Mouse (Mus musculus) B cell, adult 2 months (primary cell): ENCODE data around the gene Ano1.

ENCODE experiments used
- DNase-seq, 2 experiments: peaks; one replicate each; pipeline ENCODE4 v3.0.0; 2022

Gene Ano1

DNA sequence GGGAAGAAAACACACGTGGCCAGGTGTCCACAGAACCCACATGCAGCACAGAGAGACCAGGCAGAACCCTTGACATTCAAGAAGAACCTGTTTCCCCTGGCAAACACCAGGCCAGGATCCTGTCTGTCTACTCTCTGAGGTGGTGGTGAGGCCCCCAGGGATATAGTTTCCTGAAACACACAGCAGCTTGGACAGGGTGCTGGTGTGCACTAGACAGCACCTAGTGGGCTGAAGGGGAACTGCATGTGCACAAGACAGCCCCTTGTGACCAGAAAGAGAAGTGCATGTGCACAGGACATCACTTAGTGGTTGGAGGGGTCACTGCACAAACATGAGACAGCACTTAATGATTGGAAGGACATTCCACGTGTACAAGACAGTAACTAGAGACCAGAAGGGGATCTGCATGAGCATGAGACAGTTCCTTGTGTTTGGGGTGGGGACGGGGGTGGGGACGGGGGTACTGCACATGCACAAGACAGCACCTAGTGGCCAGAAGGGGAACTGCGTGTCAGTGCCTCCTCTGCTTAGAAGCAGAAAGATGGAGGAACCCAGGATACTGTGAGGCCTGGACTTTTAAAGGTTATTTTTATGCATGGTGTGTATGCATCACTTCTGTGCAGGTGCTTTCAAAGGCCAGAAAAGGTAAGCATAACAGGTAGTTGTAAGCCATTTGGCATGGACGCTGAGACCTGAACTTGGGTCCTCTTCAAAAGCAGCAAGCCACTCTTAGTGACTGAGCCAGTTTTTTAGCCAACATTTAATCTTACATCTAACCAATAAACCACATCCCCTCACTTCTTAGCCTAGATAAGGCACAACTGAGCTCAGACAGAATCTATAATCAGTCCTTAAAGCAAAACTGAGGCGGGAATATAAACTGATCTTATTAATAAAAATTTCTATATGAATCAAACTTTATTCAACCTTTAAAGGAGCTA, 54.7 kb downstream of the Ano1 start:
- DNase-seq, result peak; percentile 31 to 54

DNA sequence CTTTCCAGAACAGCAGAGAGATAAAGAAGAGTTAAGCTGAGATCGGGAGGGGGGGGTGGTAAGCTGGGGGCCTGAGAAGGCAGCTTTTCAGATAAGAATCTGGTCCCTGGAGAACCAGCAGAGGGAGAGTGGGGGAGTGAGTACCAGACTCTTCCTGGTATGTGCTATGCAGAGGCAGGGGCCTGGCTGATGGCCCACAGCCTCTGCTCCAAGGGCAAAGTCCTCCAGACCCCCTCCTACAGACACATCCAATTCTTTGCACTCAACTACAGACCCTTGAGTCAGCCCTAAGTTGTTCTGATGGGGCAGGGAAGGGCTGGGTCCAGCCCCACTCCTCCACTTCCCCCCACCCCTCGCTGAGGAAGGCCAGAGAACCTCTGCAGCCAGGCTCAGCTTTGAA, 61.9 kb downstream of the Ano1 start:
- DNase-seq, result no peak

DNA sequence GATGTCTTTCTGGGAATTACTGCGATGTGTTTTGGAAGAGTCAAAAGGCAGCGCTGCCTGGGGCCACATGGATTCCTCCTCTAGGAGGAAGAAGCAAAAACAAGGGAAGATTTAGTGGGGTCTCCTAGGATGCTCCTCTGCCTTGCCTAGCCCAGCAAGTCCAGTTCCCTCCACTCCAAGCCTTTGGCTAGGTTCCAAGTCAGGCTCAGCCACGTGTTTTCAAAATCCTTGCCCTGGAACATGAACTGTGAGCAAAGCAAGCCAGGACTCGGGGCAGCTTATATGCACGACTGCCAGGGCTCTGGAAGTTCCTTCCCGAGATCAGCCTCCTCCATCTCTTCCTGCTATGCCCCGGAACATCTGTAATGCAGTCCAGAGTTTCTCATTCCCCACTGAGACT, 62.6 kb downstream of the Ano1 start:
- DNase-seq, result no peak

DNA sequence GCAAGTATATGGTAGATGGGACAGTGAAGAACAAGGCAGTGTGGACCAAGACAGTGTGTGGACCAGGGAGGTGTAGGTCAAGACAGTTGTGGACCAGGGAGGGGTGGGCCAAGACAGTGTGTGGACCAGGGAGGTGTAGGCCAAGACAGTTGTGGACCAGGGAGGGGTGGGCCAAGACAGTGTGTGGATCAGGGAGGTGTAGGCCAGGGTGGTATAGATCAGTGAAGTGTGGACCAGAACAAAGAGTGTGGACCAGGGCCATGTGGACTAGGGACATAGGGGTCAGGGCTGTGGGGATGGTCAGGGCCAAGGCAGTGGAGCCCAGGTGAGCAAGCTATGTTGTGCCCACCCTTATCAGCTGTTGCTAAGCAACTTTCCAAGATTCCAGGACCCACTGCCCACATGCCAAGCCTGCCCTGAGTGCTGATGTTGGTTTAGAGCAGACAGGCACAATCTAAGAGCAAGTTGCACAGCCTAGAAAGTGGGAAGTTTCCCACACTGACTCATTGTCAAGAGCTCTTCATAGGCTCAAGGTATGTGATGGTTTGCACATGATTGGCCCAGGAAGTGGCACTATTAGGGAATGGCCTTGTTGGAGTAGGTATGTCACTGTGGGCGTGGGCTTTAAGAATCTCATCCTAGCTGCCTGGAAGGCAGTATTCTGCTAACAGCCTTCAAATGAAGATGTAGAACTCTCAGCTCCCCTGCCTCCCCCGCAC, 64.0 kb downstream of the Ano1 start:
- DNase-seq, result no peak

DNA sequence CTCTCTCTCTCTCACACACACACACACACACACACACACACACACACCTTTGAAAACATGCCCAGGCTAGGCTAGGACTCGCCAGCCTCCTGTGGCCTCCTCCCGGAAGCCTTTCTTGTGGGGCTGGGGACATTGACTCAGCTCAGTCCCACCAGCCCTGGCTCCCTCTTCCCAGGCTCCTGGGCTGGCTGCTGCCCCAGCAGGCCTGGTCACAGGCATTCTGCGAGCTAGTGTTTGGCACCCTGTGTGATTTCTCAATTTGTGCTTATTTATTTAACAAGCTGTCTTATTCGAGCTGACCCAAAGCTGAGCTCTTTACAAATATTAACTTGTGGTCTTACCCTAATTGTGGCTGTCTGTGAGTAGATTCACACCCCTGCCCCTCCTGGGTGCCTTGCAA, 66.8 kb downstream of the Ano1 start:
- DNase-seq, result no peak

DNA sequence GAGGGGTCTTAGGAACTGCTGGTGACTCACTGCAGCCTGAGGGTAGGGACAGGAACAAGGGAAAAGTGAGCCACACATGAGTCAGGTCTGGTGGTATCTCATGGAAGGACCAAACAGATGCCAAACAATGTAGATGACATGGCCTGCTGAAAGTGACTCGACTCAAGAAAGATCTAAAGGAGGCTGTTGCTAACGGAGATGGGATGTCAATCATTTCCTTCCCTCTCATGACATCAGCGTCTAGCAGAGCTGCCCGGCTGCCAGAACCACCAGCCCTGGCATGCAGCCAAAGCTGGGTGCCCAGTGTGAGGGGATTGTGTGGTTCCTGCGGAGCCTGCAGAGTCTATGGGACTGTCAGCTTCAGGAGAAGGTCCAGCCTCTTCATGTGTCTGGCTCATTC, 67.3 kb downstream of the Ano1 start:
- DNase-seq, result no peak

DNA sequence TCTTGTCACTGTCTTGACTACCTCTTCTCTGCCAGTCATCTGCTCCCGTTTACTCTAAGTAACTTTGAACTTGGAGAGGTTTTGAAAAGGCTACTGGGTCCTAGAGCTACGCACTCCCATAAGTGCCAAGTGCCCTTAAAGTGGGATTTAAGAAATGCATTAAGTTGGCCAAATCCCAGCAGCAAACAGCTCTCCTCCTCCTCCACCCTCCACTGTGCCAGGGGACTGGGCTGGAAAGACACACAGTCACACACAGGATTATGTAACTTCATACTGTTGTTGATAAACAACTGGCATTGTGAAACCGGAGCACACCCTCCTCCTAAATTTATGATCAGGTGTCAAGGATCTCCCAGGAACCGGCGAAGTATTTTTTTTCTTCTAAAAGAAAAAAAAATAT, 71.7 kb downstream of the Ano1 start:
- DNase-seq, result no peak

DNA sequence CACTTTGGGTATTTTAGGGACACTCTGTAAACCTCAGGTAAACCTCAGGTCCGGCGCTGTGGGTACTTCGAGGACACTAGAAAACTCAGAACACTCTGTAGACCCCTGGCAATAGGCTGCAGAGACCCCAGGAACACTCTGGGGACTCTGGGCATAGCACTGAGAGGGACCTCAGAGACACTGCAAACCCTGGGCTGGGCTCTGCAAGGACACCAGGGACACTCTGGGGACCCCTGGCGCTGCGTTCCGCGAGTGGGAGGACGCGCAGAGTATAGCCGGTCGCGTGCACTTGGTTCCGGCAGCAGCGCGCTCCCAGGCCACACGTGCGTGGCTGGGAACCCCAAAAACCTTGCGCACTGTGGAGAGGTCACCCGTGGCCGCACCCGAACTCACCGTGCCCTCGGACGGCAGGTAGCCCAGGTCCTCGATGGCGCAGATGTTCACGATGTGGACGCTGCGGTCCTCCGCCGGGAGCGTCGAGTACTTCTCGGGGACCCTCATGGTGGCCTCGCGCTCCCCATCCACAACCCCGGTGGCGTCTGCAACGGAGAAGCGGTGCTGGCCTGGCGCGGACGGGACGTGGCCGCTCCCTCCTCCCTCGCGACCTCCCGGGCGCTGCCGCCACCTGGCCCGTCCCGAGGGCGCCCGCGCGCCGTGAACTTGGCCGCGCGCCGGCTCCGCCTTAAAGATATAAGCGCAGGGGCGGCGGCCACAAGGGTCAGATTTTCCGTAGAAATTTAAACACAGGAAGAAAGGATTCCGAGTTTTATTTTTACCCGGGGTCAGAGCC, 73.3 kb downstream of the Ano1 start:
- no peak for DNase-seq

DNA sequence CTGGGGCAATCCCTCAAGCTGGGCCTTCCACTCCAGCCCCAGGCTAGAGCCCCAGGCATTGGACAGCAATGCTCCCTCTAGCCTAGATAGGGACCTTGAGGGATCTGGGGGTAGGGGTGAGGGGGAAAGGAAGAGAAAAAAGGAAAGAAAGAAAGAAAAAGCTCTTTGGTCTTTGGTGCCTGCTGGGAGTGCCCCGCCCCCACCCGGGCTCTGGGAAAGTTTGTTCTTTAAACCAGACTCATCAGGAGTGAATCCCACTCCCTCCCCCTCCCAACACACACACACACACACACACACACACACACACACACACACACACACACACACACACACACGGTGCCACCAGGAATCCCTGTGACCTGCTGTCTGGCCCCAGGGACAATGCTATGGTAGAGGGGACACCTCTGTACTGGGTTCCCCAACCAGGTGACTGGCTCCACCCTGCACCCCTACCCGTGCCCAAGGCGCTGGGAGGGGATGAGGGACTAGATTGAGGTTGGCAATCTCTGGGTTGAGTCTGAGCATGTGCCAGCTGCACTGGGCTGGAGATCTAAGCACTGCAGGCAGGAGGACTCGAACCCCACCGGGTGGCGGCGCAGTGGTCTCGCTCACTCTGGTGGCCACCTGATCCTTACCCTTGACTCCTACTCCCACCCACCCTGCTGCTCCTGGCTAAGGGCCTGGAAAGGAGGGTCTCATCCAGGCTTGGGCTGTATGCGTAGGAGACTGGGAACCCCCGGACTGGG, 74.3 kb downstream of the Ano1 start:
- DNase-seq, result no peak

DNA sequence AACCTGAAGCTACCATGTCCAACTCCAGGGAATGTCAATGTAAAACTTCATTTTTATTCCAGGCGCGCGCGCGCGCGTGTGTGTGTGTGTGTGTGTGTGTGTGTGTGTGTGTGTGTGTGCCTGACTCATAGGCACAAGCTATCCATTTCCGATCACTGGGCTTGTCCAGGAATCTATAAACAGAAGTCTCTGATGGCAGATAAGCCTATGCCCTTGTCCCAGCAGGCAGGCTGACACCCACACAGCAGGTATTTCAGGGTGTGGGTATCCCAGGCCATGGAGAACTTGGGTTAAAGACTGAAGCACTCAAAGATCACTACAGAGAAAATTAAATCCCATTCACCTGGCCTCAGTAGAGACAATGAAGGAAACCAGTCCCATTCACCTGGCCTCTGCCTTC, 76.1 kb downstream of the Ano1 start:
- no peak for DNase-seq

DNA sequence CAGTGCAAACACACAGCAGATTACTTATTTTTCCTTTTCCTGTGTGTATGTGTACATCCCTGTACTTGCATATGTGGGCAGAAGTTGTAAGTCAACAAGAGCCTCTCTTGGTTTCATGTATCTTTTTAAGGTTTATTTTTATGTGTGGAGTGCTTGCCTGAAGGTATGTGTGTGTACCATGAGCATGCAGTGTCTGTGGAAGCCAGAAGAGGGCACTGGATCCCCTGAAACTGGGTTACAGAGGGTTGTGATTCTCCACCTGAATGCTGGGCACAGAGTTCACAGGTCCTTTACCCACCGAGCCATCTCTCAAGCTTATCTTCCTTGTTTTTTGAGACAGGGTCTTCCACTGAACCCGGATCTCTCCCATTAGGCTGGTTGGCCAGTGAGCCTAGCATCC, 81.9 kb downstream of the Ano1 start:
- DNase-seq, result no peak

DNA sequence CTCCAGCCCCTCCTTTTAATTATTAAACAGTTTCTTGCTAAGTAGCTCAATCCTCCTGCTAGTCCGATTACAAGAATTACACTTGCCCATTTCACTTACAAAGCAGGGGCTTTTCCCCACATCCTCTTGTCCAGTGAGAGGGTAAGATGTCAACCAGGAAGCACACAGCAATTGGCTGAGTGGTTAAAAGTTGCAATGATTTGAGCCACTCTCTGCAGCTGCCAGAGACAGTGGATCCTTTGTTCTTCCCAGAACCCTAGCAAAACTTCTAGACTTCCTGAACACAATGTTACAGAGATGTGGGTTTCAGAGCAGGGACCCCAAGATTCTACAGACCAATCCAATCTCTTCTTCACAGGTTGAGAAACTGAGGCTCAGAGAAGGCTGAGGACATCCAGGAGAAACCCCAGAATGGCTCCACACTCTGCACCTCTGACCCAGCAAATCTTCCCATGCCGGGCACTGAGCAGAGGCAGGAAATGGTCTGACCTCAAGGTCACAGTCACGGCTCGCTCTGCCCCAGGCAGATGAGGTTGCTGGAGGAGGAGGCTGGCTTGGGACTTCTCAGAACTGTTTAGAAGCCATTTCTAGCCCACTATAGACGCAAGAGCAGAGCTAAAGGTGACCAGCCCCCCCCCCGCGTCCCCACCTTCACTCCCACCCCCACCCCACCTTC, 83.0 kb downstream of the Ano1 start:
- DNase-seq, result no peak

DNA sequence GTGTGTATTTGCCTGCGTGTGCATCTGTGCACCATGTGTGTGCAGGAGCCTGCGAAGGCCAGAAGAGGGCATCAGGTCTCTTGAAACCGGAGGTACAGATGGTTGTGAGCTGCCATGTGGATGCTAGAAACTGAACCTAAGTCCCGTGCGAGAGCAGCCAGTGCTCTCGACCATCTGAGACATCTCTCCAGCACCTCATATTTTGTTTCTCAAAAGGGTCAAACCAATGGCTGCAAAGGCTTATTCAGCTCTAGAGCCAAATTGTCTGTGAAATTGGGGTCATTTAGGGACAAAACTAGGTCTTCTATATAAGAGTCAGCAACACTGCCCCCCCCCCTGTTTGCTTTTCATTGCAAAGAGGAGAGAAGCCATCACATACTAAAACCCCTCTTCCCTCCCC, 84.7 kb downstream of the Ano1 start:
- DNase-seq, result no peak

DNA sequence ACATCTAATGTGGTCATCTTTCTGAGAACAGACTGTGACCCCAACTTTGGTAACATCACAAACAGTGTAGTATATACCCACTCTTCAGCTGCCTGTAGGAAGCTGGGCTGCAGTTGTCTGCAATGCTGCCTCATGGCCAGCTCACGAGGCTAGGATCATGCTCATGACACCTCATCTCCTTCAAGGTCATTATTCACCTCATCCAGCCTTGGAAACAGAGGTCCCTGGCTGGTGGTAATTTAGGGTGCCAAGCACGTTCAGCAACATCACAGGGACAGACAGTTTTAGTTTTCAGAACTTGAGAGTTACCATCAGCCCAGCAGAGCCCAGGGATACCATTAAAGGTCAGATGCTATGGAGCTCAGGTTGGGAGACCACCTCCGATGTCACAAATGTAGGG, 86.2 kb downstream of the Ano1 start:
- DNase-seq, result no peak

DNA sequence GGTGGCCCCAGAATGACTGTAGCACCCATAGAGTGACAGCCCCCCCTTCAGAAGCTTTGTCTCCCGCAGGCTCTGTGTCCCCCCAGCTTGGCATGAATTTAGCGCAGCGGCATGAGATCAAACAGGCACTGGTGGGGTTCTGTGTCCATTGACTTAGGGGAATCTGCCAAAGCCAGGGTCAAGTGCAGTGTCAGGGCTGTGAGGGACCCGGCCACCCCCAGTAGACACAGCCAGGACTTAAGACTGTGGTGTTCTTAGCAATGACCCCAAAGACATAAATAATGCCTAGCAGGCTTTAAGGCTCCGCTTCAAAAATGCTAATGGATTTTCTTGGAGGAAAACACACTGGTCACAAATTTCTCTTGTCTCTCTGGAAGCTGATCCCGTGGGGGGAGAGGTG, 88.2 kb downstream of the Ano1 start:
- DNase-seq, result no peak

DNA sequence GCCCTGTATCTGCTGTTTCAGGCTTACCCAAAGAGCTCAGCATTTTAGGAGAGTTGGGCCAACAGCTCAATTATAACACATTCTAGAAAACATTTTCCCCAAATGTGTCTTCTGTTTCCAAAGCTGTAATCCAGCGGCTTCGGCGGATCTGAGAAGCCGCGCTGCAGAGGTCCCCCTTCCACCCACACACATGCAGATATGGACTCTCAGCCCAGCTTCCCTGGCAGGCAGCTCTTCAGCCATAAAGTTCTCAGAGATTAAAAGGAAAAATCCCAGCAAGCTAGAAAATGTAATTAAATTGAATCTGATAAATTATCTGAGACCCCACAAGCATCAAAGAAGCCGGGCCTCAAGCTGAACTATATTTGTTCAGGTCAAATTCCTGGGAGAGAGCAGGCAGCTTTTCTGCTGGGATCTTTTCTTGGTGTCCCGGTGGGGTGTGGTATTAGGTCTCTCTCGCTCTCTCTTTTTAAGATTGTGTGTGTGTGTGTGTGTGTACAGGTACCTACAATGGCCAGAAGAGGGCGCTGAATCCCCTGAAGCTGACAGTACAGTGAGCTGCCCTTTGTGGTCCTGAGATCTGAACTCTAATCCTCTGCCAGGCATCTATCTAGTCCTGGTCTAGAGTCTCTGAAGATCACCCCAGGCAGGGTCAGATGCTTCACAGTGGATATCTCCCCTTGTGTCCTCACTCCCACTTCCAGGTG, 95.4 kb downstream of the Ano1 start:
- no peak for DNase-seq

DNA sequence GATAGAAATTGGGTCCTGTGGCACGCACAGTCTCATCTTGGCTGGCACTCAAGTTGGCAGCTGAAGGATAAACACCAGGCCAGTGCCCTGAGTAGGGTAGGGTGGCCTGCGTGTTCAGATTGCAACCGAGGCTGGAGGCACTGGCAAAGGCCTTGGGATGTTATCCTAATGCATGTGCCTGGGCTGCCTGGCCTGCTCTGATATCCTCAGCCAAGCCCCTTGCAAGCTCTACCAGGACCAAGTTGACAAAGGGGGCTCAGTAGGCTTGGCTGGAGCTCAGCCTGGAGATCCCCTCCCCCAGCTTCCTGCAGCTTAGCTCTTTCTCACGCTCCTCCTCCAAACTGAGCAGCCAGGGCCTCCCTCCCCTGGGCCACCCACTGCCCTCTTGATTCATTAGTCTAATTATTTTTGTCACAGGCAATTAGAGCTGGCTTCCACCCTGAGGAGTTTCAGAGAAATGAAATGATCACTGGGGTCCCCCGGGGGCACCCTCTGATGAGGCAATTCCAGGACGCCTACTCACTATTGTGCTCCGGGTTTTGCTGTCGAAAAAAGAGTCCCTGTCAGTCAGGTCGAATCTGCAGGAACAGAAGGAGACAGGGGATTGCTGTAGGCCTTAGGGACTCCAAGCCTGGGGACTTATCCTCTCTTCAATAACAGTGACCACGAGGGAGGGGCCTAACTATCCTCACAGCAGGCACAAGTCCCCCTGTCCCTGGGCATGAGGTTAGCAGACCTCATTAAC, 97.9 kb downstream of the Ano1 start:
- no peak for DNase-seq

DNA sequence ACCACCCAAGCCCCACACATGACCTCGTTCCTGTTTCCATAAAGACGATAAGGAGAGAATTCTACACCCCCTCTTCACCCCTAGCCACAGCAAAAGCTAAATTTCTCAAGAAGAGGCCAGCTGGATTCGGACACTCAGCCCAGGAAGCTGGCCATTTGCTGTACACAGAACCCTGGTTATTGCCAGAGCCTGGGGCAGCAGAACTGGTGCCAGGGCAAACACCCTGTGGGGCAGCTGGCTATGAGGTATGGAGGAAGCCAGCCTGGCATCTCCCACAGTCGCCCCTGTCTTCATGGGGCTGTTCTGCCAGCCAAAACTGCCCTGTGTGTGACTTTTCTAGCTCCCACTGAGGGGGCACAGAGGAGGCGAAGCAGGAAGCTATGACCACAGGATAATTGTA, 104.2 kb downstream of the Ano1 start:
- no peak for DNase-seq

DNA sequence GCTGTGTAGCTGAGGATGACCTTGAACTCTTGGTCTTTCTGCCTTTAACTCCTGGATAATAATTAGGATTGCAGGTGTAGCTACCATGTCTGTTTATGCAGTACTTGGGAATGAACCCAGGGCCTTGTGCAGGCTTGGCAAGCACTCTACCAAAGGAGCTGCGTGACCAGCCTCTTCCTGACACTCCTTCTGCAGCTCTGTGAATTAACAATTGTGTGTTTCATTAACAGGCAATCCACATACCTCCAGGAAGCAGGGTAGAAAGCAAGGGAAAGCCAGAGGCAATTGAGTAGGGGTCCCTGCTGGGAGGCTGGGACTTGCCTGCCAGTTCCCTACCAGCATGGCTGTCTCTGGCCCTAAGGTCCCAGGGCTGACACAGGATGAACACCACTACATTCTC, 111.0 kb downstream of the Ano1 start:
- DNase-seq, result no peak

DNA sequence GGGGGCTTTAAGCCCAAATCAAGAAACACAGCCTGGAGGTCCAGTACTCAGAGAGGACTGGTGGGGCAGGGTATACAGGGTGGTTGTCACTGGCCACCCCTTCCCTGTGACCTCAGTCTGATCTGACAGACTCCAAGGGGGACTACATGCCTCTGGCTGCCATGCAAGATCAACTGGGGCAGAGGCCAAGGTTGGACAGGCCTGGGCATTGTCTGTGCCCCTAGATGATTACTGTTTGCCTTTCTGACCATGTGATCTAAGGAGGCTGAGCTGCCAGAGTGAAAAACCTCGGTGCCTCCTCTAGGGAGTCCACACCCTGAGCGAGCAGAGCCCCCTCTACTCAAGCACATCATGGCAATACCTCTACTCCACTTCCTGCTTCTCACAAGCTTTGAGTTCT, 115.8 kb downstream of the Ano1 start:
- no peak for DNase-seq

DNA sequence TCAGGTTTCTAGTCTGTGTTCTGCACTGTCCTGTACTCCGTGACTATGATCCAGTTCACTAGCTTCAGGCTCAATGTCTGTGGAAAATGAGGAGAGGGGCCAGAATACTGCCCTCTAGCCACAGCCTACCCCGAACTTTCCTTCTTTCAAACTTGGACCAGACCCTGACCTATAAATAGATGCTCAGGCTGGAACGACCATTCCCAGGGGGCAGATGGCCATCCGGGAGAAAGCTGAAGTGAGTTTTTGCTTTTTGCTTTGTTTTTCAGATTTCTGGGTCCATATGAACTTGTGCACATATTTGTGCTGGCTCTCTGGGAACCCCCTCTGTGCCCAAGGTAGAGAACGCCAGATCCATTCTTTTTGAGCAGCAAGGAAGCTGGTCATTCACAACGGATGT, 116.9 kb downstream of the Ano1 start:
- no peak for DNase-seq
